9 mouse cellular contexts compared by ENCODE assay signal in genomic region chr4:108032352-108032849, GRCm38 (mm10).
DNase-seq lines count a peak whose midpoint lies in the region; ATAC-seq lines count a peak whose summit lies in the region.
"Had no signal": no experiment of that assay in that cellular context is flagged by ENCODE, and none has a peak within 500 bp of the region (broad histone marks: within the 10 kb centered on the region; RNA-seq: fewer than 3 reads in every experiment).

No protein-coding gene starts in this region.

- H3K9me3 ChIP-seq in neural tube, embryonic 11.5 days (ENCODE audit: control insufficient read depth, low read length) = no peaks in the 10 kb centered on the region
- H3K9me3 ChIP-seq in forebrain, embryonic 15.5 days = no peaks in the 10 kb centered on the region
- no peaks in the 10 kb centered on the region for H3K9me3 ChIP-seq in limb, embryonic 13.5 days
- no peaks in the 10 kb centered on the region for H3K9me3 ChIP-seq in stomach, embryonic 16.5 days (replicated peaks; ENCODE audit: control insufficient read depth, low read length)

- WGBS in neural tube, embryonic 11.5 days = 24% methylated on average over 11 of the region's 11 CpGs
- WGBS in forebrain, embryonic 15.5 days = 46% methylated on average over 11 of the region's 11 CpGs
- 23% methylated on average over 11 of the region's 11 CpGs for WGBS in limb, embryonic 13.5 days
- WGBS in stomach, embryonic 16.5 days = 35% methylated on average over 11 of the region's 11 CpGs

- H3K4me3 ChIP-seq in neural tube, embryonic 11.5 days (ENCODE audit: low read depth, low read length) = peak overlapping the region; percentile 40
- H3K4me3 ChIP-seq in forebrain, embryonic 15.5 days = peak overlapping the region; percentile 49
- H3K4me3 ChIP-seq in limb, embryonic 13.5 days = peak overlapping the region; percentile 71
- peak overlapping the region; percentile 63 for H3K4me3 ChIP-seq in stomach, embryonic 16.5 days (replicated peaks; ENCODE audit: low read length)

- no peaks in the 10 kb centered on the region for H3K36me3 ChIP-seq in neural tube, embryonic 11.5 days (ENCODE audit: control insufficient read depth, insufficient read depth, low read length)
- no peaks in the 10 kb centered on the region for H3K36me3 ChIP-seq in forebrain, embryonic 15.5 days
- H3K36me3 ChIP-seq in limb, embryonic 13.5 days = no peaks in the 10 kb centered on the region
- H3K36me3 ChIP-seq in stomach, embryonic 16.5 days (ENCODE audit: control insufficient read depth, insufficient read depth, low read length) = no peaks in the 10 kb centered on the region

- no peak overlapping the region for H3K27ac ChIP-seq in neural tube, embryonic 11.5 days (ENCODE audit: low read depth, low read length)
- H3K27ac ChIP-seq in forebrain, embryonic 15.5 days (replicated peaks) = no peak overlapping the region
- no peak overlapping the region for H3K27ac ChIP-seq in limb, embryonic 13.5 days
- H3K27ac ChIP-seq in stomach, embryonic 16.5 days (ENCODE audit: low read length) = no peak overlapping the region
- H3K27ac ChIP-seq: macrophage had no signal

- H3K4me1 ChIP-seq in neural tube, embryonic 11.5 days (ENCODE audit: control insufficient read depth, insufficient read depth, low read length) = peaks cover 3% of the 10 kb centered on the region; the same call in 1 of the 2 replicates
- H3K4me1 ChIP-seq in forebrain, embryonic 15.5 days = peaks cover 15% of the 10 kb centered on the region
- H3K4me1 ChIP-seq in limb, embryonic 13.5 days = peaks cover 21% of the 10 kb centered on the region
- peaks cover 7% of the 10 kb centered on the region; the same call in 1 of the 2 replicates for H3K4me1 ChIP-seq in stomach, embryonic 16.5 days (ENCODE audit: control insufficient read depth, insufficient read depth, low read length)

- no peak for ATAC-seq in neural tube, embryonic 11.5 days (ENCODE audit: insufficient read depth, low FRiP score, low TSS enrichment)
- no peak for ATAC-seq in forebrain, embryonic 15.5 days (replicated peaks)
- ATAC-seq in limb, embryonic 13.5 days (ENCODE audit: low FRiP score, low read depth) = no peak
- no peak for ATAC-seq in stomach, embryonic 16.5 days (ENCODE audit: insufficient read depth, low FRiP score)
- ATAC-seq in frontal cortex, adult (ENCODE audit: low TSS enrichment) = no peak

- H3K27me3 ChIP-seq in neural tube, embryonic 11.5 days (ENCODE audit: control insufficient read depth, insufficient read depth, low read length) = peaks cover 32% of the 10 kb centered on the region
- peaks cover 27% of the 10 kb centered on the region for H3K27me3 ChIP-seq in forebrain, embryonic 15.5 days
- H3K27me3 ChIP-seq in limb, embryonic 13.5 days = peaks cover 43% of the 10 kb centered on the region
- H3K27me3 ChIP-seq in stomach, embryonic 16.5 days (ENCODE audit: control insufficient read depth, insufficient read depth, low read length) = peaks cover 24% of the 10 kb centered on the region

- H3K4me2 ChIP-seq in neural tube, embryonic 11.5 days (ENCODE audit: low read depth) = peak overlapping the region; percentile 72
- peak overlapping the region; percentile 93 for H3K4me2 ChIP-seq in forebrain, embryonic 15.5 days (replicated peaks)
- H3K4me2 ChIP-seq in limb, embryonic 13.5 days (replicated peaks) = peak overlapping the region; percentile 98
- peak overlapping the region; percentile 100 for H3K4me2 ChIP-seq in stomach, embryonic 16.5 days (ENCODE audit: low read depth, low read length)

- no peak for DNase-seq in neural tube, embryonic 11.5 days (ENCODE audit: low spot score)
- no peak for DNase-seq in neural tube, embryonic 10.5 days (ENCODE audit: extremely low spot score, low spot score)
- DNase-seq in urinary bladder, adult 18-20 months (ENCODE audit: low spot score in 2 of 2) = no peak
- DNase-seq in spleen, postnatal 14 days (ENCODE audit: low spot score in 2 of 2) = no peak

- no peak overlapping the region for H3K9ac ChIP-seq in neural tube, embryonic 11.5 days (ENCODE audit: low read length)
- H3K9ac ChIP-seq in forebrain, embryonic 15.5 days (replicated peaks) = peak overlapping the region; percentile 48; the same call in 1 of the 2 replicates
- H3K9ac ChIP-seq in limb, embryonic 13.5 days = peak overlapping the region; percentile 74
- no peak overlapping the region; the same call in 1 of the 2 replicates for H3K9ac ChIP-seq in stomach, embryonic 16.5 days (ENCODE audit: low read length)

Comparison
In these comparisons a context has a peak if more than half of its experiments do, and no peak if none do; other contexts are left out.
1. H3K9ac ChIP-seq: peak in forebrain, embryonic 15.5 days (single experiment) and limb, embryonic 13.5 days (single experiment); none in neural tube, embryonic 11.5 days (single experiment) and stomach, embryonic 16.5 days (single experiment).
2. Peak in every context shown above with its lines, with median percentiles within 50 percentile points of each other: H3K4me2 ChIP-seq and H3K4me3 ChIP-seq.